Mouse (Mus musculus) skeletal muscle tissue, adult 2 months (tissue): ENCODE data around the gene Ngrn.

Experiments used
- DNase-seq: peaks from one replicate; pipeline ENCODE4 v3.0.0-alpha.2; 2012; ENCODE audit warnings: low read depth, low spot score

Gene Ngrn

GRCm38 (mm10) chr7:80307766-80308165 is 46.8 kb downstream of the Ngrn start:
- no peak for DNase-seq

- DNase-seq: no peak
Measured at GRCm38 (mm10) chr7:80310771-80311170, 49.8 kb downstream of the Ngrn start.
